Mouse (Mus musculus) cerebral cortex, adult 2 months (tissue): ENCODE measurements around the gene Tspan11.

Experiments
- WGBS: fragments of 180-500 bp; shearing (Covaris S2); methylation state at CpG from one replicate; pipeline ENCODE4 v1.1.7; 2018; 5-methylcytosine and 5-hydroxymethylcytosine counted together

Gene Tspan11

GRCm38 (mm10) chr6:127887511-127888421 lies at the start of gene Tspan11:
Gene Tspan11, plus strand, starts transcription at chr6:127887589.
- WGBS: 5% methylated on average over 36 of the region's 36 CpGs

GRCm38 (mm10) chr6:127837910-127838309 lies 49.5 kb upstream of the Tspan11 start:
- WGBS: 93% methylated on average over 4 of the region's 4 CpGs

- WGBS: 87% methylated on average over 2 of the region's 2 CpGs
These were observed 47.9 kb upstream of the Tspan11 start for GRCm38 (mm10) chr6:127839538-127839937.

- 46% methylated on average over 7 of the region's 7 CpGs for WGBS
These were observed 47.2 kb upstream of the Tspan11 start for GRCm38 (mm10) chr6:127840171-127840570.

GRCm38 (mm10) chr6:127841326-127841725 lies 46.1 kb upstream of the Tspan11 start:
- 55% methylated on average over 7 of the region's 7 CpGs for WGBS

- 84% methylated on average over 6 of the region's 6 CpGs for WGBS
These were observed 40.9 kb upstream of the Tspan11 start for GRCm38 (mm10) chr6:127846521-127846920.

- 94% methylated on average over 6 of the region's 6 CpGs for WGBS
These were observed 37.9 kb upstream of the Tspan11 start for GRCm38 (mm10) chr6:127849496-127849895.

- 65% methylated on average over 4 of the region's 4 CpGs for WGBS
These were observed 35.8 kb upstream of the Tspan11 start for GRCm38 (mm10) chr6:127851611-127852010.

GRCm38 (mm10) chr6:127853241-127853640 lies 34.1 kb upstream of the Tspan11 start:
- 74% methylated on average over 7 of the region's 7 CpGs for WGBS

GRCm38 (mm10) chr6:127853771-127854687 lies 33.4 kb upstream of the Tspan11 start:
- 32% methylated on average over 16 of the region's 16 CpGs for WGBS

- WGBS: 95% methylated on average over 2 of the region's 2 CpGs
These were observed 32.7 kb upstream of the Tspan11 start for GRCm38 (mm10) chr6:127854688-127855013.

- WGBS: 64% methylated on average over 9 of the region's 9 CpGs
These were observed 31.6 kb upstream of the Tspan11 start for GRCm38 (mm10) chr6:127855711-127856295.

- 77% methylated on average over 9 of the region's 9 CpGs for WGBS
These were observed 25.4 kb upstream of the Tspan11 start for GRCm38 (mm10) chr6:127861951-127862350.

- WGBS: 90% methylated on average over 4 of the region's 4 CpGs
These were observed 22.0 kb upstream of the Tspan11 start for GRCm38 (mm10) chr6:127865391-127865790.

- 87% methylated on average over 8 of the region's 8 CpGs for WGBS
These were observed 18.8 kb upstream of the Tspan11 start for GRCm38 (mm10) chr6:127868546-127868945.

GRCm38 (mm10) chr6:127869121-127869520 lies 18.3 kb upstream of the Tspan11 start:
- WGBS: 77% methylated on average over 7 of the region's 7 CpGs

GRCm38 (mm10) chr6:127870345-127871324 lies 16.8 kb upstream of the Tspan11 start:
- 77% methylated on average over 12 of the region's 12 CpGs for WGBS

- 88% methylated on average over 6 of the region's 6 CpGs for WGBS
These were observed 16.0 kb upstream of the Tspan11 start for GRCm38 (mm10) chr6:127871436-127871835.

GRCm38 (mm10) chr6:127872581-127872980 lies 14.8 kb upstream of the Tspan11 start:
- WGBS: 68% methylated on average over 8 of the region's 8 CpGs

GRCm38 (mm10) chr6:127875883-127876282 lies 11.5 kb upstream of the Tspan11 start:
- 76% methylated on average over 11 of the region's 11 CpGs for WGBS

- WGBS: 81% methylated on average over 9 of the region's 9 CpGs
These were observed 11.0 kb upstream of the Tspan11 start for GRCm38 (mm10) chr6:127876436-127876835.
